Mouse (Mus musculus) neural tube, embryonic 14.5 days (tissue): ENCODE measurements at regions not wholly inside any gene's neighbourhood (a gene's known extent, or its start where the extent isn't known, plus 50 kb on each side); places are given as distances from the start of the nearest gene placed in this dataset.

Experiments
- ATAC-seq: fragments of 200-750 bp; cut with Nextera tagmentation; 2 replicates; pipeline ENCODE4 v1.8.0; 2017; ENCODE audit warnings: low read depth, mild to moderate bottlenecking, moderate TSS enrichment, moderate library complexity
- H3K27ac ChIP-seq: fragments of 300-500 bp; sonication (generic); 2 replicates; pipeline ENCODE4 v1.5.1; 2014; ENCODE audit warnings: low read depth, mild to moderate bottlenecking, control low read depth, low read length, moderate library complexity, mixed read lengths
- H3K27me3 ChIP-seq: fragments of 300-500 bp; sonication (generic); 2 replicates; pipeline ENCODE4 v1.6.1; 2014; ENCODE audit warnings: low read length; ENCODE audit not compliant: control insufficient read depth, insufficient read depth
- H3K36me3 ChIP-seq: fragments of 300-500 bp; sonication (generic); 2 replicates; pipeline ENCODE4 v1.6.1; 2014; ENCODE audit warnings: low read length, mixed read lengths; ENCODE audit not compliant: control insufficient read depth, insufficient read depth
- H3K4me1 ChIP-seq: fragments of 300-500 bp; sonication (generic); 2 replicates; pipeline ENCODE4 v1.6.1; 2014; ENCODE audit warnings: low read length; ENCODE audit not compliant: control insufficient read depth, insufficient read depth
- H3K4me2 ChIP-seq: fragments of 300-500 bp; sonication (generic); 2 replicates; pipeline ENCODE4 v1.6.1; 2014; ENCODE audit warnings: mild to moderate bottlenecking, low read depth, low read length, control low read depth
- H3K4me3 ChIP-seq: fragments of 300-500 bp; sonication (generic); 2 replicates; pipeline ENCODE4 v1.5.1; 2014; ENCODE audit warnings: low read depth, low read length, control low read depth, mixed read lengths
- H3K9ac ChIP-seq: fragments of 300-500 bp; sonication (generic); replicated peaks from 2 replicates; pipeline ENCODE4 v1.6.1; 2014; ENCODE audit warnings: low read depth, mild to moderate bottlenecking, control low read depth, low read length, mixed read lengths
- H3K9me3 ChIP-seq: fragments of 300-500 bp; sonication (generic); 2 replicates; pipeline ENCODE4 v1.6.1; 2016; ENCODE audit warnings: low read length; ENCODE audit not compliant: control insufficient read depth
- WGBS: fragments of 180-500 bp; shearing (Covaris S2); extraction: QIAGEN DNeasy Blood & Tissue Kit; methylation state at CpG from one replicate; pipeline ENCODE4 v1.1.7; 2014; 5-methylcytosine and 5-hydroxymethylcytosine counted together

DNA sequence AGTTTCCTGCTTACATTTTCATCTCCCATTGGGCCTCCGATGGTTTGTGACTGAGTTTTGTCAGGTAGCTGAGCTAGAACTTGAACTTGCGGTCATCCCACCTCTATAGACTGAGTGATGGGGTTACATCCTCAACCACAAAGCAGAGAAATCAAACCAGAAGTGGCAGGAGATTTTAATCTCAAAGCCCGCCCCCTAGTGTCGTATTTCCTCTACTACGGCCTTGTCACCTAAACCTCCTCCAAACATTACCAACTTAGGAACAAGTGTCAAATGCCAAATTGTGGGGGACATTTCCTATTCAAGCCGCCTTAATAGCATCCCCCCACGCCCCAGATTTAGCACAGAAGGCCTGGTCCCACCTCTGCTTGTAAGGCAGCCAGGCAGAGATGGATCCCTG lies 286.3 kb upstream of the Lrig3 start:
- Histone ChIP-seq H3K27ac (no peak overlapping the region), H3K4me1 (no peaks in the 10 kb centered on the region), H3K4me3 (no peak overlapping the region), H3K9me3 (no peaks in the 10 kb centered on the region), H3K9ac (no peak overlapping the region), H3K27me3 (no peaks in the 10 kb centered on the region), H3K4me2 (no peak overlapping the region), H3K36me3 (no peaks in the 10 kb centered on the region)
- no peak for ATAC-seq
- WGBS: 74% methylated on average over 7 of the region's 7 CpGs

GRCm38 (mm10) chr10:125685130-125685529 lies 280.8 kb upstream of the Lrig3 start:
- Histone ChIP-seq H3K4me2 (no peak overlapping the region), H3K9ac (no peak overlapping the region), H3K27ac (no peak overlapping the region), H3K4me1 (no peaks in the 10 kb centered on the region), H3K36me3 (no peaks in the 10 kb centered on the region), H3K9me3 (no peaks in the 10 kb centered on the region), H3K4me3 (no peak overlapping the region), H3K27me3 (no peaks in the 10 kb centered on the region)
- no peak for ATAC-seq
- WGBS: 89% methylated on average over 5 of the region's 5 CpGs

DNA sequence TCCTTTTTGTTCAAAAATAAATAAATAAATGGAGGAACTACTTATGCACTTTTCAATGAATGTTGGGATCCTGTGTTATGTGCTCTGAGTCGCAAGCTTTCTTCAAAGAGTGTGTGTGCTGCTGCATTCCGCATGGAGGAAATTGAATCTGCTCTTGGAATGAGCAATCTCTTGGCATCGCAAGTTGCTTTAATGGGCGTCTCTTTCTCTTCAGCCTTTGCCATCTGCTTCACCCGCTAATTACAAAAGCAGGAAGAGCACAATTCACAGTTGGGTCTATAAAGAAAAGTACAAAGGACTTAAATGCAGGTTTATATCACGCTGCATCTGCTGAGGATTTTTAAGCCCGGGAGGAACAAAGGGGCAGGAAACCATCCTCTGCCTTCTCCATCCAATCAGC lies 272.5 kb upstream of the Lrig3 start:
- no peak overlapping the region for H3K9ac ChIP-seq
- no peak overlapping the region for H3K27ac ChIP-seq
- H3K4me1 ChIP-seq: no peaks in the 10 kb centered on the region
- H3K4me2 ChIP-seq: no peak overlapping the region
- 16% methylated on average over 7 of the region's 7 CpGs for WGBS
- H3K4me3 ChIP-seq: no peak overlapping the region
- no peaks in the 10 kb centered on the region for H3K27me3 ChIP-seq
- ATAC-seq: no peak
- no peaks in the 10 kb centered on the region for H3K9me3 ChIP-seq
- H3K36me3 ChIP-seq: no peaks in the 10 kb centered on the region

GRCm38 (mm10) chr10:125696159-125696558 lies 269.8 kb upstream of the Lrig3 start:
- WGBS: 83% methylated on average over 5 of the region's 5 CpGs
- H3K4me2 ChIP-seq: no peak overlapping the region
- ATAC-seq: no peak
- H3K9ac ChIP-seq: no peak overlapping the region
- H3K27ac ChIP-seq: no peak overlapping the region
- no peak overlapping the region for H3K4me3 ChIP-seq
- H3K4me1 ChIP-seq: no peaks in the 10 kb centered on the region
- H3K9me3 ChIP-seq: no peaks in the 10 kb centered on the region
- H3K27me3 ChIP-seq: no peaks in the 10 kb centered on the region
- H3K36me3 ChIP-seq: no peaks in the 10 kb centered on the region

DNA sequence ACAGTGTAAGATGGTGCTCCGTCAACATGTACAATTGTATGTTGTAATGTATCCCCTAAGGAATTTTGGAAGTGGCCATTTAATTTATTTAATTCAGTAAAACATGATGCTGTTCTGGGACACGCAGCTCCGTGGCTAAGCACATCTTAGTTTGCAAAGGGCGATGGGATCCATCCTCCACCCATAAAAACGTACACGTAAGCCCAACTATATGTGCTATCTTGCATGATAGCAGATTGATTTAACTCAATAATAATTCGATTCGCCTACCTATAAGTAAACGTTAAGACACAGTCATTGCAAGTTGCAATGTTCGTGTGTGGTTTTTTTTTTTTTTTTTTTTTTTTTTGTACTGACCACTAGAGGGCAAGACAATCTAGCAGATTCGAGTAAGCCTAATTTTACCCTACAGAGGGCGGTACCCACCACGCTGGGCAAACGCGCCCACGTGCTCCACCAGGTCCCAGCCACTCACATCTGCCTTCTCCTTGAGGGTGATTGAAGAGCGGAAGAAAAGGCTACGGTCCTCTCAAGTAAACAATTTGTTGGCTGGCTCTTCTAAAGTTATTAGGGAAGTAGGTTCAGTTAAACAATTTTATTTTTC lies 240.8 kb upstream of the Lrig3 start:
- H3K4me3 ChIP-seq: no peak overlapping the region
- no peaks in the 10 kb centered on the region for H3K4me1 ChIP-seq
- 30% methylated on average over 18 of the region's 18 CpGs for WGBS
- peak; percentile 86 for ATAC-seq
- no peak overlapping the region for H3K4me2 ChIP-seq
- H3K27ac ChIP-seq: no peak overlapping the region
- H3K27me3 ChIP-seq: no peaks in the 10 kb centered on the region
- no peaks in the 10 kb centered on the region for H3K36me3 ChIP-seq
- no peak overlapping the region for H3K9ac ChIP-seq
- no peaks in the 10 kb centered on the region for H3K9me3 ChIP-seq

- H3K4me1 ChIP-seq: no peaks in the 10 kb centered on the region
- no peaks in the 10 kb centered on the region for H3K27me3 ChIP-seq
- H3K4me2 ChIP-seq: no peak overlapping the region
- no peak overlapping the region for H3K27ac ChIP-seq
- no peak overlapping the region for H3K4me3 ChIP-seq
- peak; percentile 61 for ATAC-seq
- H3K9me3 ChIP-seq: no peaks in the 10 kb centered on the region
- H3K9ac ChIP-seq: no peak overlapping the region
- WGBS: 17% methylated on average over 7 of the region's 7 CpGs
- no peaks in the 10 kb centered on the region for H3K36me3 ChIP-seq
These were observed 240.3 kb upstream of the Lrig3 start for GRCm38 (mm10) chr10:125725681-125726139.

GRCm38 (mm10) chr10:125726546-125726945 lies 239.4 kb upstream of the Lrig3 start:
- no peak overlapping the region for H3K27ac ChIP-seq
- 52% methylated on average over 8 of the region's 8 CpGs for WGBS
- ATAC-seq: no peak
- H3K36me3 ChIP-seq: no peaks in the 10 kb centered on the region
- no peaks in the 10 kb centered on the region for H3K4me1 ChIP-seq
- no peaks in the 10 kb centered on the region for H3K27me3 ChIP-seq
- no peaks in the 10 kb centered on the region for H3K9me3 ChIP-seq
- H3K9ac ChIP-seq: no peak overlapping the region
- no peak overlapping the region for H3K4me3 ChIP-seq
- no peak overlapping the region for H3K4me2 ChIP-seq

- Histone ChIP-seq H3K27ac (no peak overlapping the region), H3K4me3 (no peak overlapping the region), H3K4me1 (no peaks in the 10 kb centered on the region), H3K27me3 (no peaks in the 10 kb centered on the region), H3K9me3 (no peaks in the 10 kb centered on the region), H3K4me2 (no peak overlapping the region), H3K9ac (no peak overlapping the region), H3K36me3 (no peaks in the 10 kb centered on the region)
- WGBS: 89% methylated on average over 4 of the region's 4 CpGs
- no peak for ATAC-seq
These were observed 230.0 kb upstream of the Lrig3 start for GRCm38 (mm10) chr10:125735744-125736494.

DNA sequence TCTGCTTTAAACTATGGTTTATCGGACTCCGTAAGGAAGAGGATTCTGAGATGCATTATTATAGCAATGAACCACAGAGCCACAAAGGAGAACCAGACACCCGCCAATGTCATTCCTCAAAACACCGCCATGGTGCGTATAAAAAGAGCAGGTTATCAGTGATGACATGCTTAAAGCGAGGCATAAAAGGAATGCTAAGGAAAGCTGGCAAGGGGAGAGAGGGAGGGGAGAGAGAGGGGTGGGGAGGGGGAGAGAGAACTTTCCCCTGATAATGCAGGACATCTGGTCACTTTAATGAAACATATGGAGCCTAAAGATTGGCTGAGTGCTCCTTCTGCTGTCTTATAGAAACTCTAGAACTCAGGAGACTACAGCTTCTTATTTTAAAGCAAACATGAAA lies 222.8 kb upstream of the Lrig3 start:
- 67% methylated on average over 6 of the region's 6 CpGs for WGBS
- Histone ChIP-seq H3K9me3 (no peaks in the 10 kb centered on the region), H3K36me3 (no peaks in the 10 kb centered on the region), H3K27me3 (no peaks in the 10 kb centered on the region), H3K9ac (no peak overlapping the region), H3K4me2 (no peak overlapping the region), H3K4me3 (no peak overlapping the region), H3K4me1 (no peaks in the 10 kb centered on the region), H3K27ac (no peak overlapping the region)
- ATAC-seq: no peak
